Mouse (Mus musculus) midbrain, embryonic 11.5 days (tissue): ENCODE data around the gene 4931406P16Rik. TPM values are rescaled to one million over a fixed set of nuclear protein-coding genes. Genes with fewer than 3 reads are reported as not detected.
"Not testable (repeated sequence)": the region's sequence is repeated elsewhere in the genome, so short reads cannot be mapped to it uniquely, and the experiment has no call there.

ENCODE experiments used
- ATAC-seq: fragments of 200-750 bp; cut with Nextera tagmentation; 2 replicates; pipeline ENCODE4 v1.8.0; 2017; ENCODE audit warnings: moderate TSS enrichment, moderate library complexity; ENCODE audit not compliant: low FRiP score
- DNase-seq: peaks from one replicate; pipeline ENCODE4 v3.0.0; 2015; ENCODE audit warnings: low spot score; ENCODE audit errors: missing footprints
- H3K27ac ChIP-seq: fragments of 300-500 bp; sonication (generic); 2 replicates; pipeline ENCODE4 v1.5.1; 2014; ENCODE audit warnings: low read depth, low read length
- H3K27me3 ChIP-seq: fragments of 300-500 bp; sonication (generic); 2 replicates; pipeline ENCODE4 v1.6.1; 2014; ENCODE audit warnings: mild to moderate bottlenecking, low read length, moderate library complexity, mixed read lengths; ENCODE audit not compliant: control insufficient read depth, insufficient read depth
- H3K36me3 ChIP-seq: fragments of 300-500 bp; sonication (generic); 2 replicates; pipeline ENCODE4 v1.6.1; 2014; ENCODE audit warnings: mild to moderate bottlenecking, low read length, moderate library complexity, mixed read lengths; ENCODE audit not compliant: control insufficient read depth, insufficient read depth
- H3K4me1 ChIP-seq: fragments of 300-500 bp; sonication (generic); 2 replicates; pipeline ENCODE4 v1.6.1; 2014; ENCODE audit warnings: low read length; ENCODE audit not compliant: control insufficient read depth, insufficient read depth
- H3K4me2 ChIP-seq: fragments of 300-500 bp; sonication (generic); 2 replicates; pipeline ENCODE4 v1.6.1; 2014; ENCODE audit warnings: mild to moderate bottlenecking, moderate library complexity
- H3K4me3 ChIP-seq: fragments of 300-500 bp; sonication (generic); 2 replicates; pipeline ENCODE4 v1.5.1; 2014; ENCODE audit warnings: low read depth, low read length
- H3K9ac ChIP-seq: fragments of 300-500 bp; sonication (generic); 2 replicates; pipeline ENCODE4 v1.6.1; 2014; ENCODE audit warnings: low read length
- H3K9me3 ChIP-seq: fragments of 300-500 bp; sonication (generic); 2 replicates; pipeline ENCODE4 v1.6.1; 2016; ENCODE audit warnings: low read length; ENCODE audit not compliant: control insufficient read depth
- WGBS: fragments of 180-500 bp; shearing (Covaris S2); extraction: QIAGEN DNeasy Blood & Tissue Kit; methylation state at CpG from one replicate; pipeline ENCODE4 v1.1.7; 2014; 5-methylcytosine and 5-hydroxymethylcytosine counted together
- polyA plus RNA-seq: library from polyadenylated mRNA; unstranded; fragments of >200 nt; fragmentation: Nextera tagmentation; extraction: Ambion mirVana; gene quantifications from 2 replicates; pipeline ENCODE4 v1.2.1, GENCODE M21; 2014

4931406P16Rik gene
- polyA plus RNA-seq, 1 experiment from 2014 or later, result 27.4 TPM

GRCm38 (mm10) chr7:34216474-34216873 lies 96.9 kb downstream of the 4931406P16Rik start:
- Histone ChIP-seq H3K4me3 (no peak overlapping the region), H3K27me3 (no peaks in the 10 kb centered on the region), H3K36me3 (peaks cover 28% of the 10 kb centered on the region), H3K4me2 (no peak overlapping the region), H3K9me3 (no peaks in the 10 kb centered on the region), H3K9ac (no peak overlapping the region), H3K27ac (no peak overlapping the region), H3K4me1 (no peaks in the 10 kb centered on the region)
- no peak for ATAC-seq
- peak; percentile 56 for DNase-seq
- 91% methylated on average over 10 of the region's 10 CpGs for WGBS

GRCm38 (mm10) chr7:34215481-34215880 lies 97.9 kb downstream of the 4931406P16Rik start:
- Histone ChIP-seq H3K36me3 (peaks cover 30% of the 10 kb centered on the region), H3K4me1 (no peaks in the 10 kb centered on the region), H3K9ac (no peak overlapping the region), H3K27ac (no peak overlapping the region), H3K4me2 (no peak overlapping the region), H3K9me3 (no peaks in the 10 kb centered on the region), H3K4me3 (no peak overlapping the region), H3K27me3 (no peaks in the 10 kb centered on the region)
- DNase-seq, result no peak
- no peak for ATAC-seq
- WGBS, result 91% methylated on average over 9 of the region's 9 CpGs

GRCm38 (mm10) chr7:34214644-34215043 lies 98.7 kb downstream of the 4931406P16Rik start:
- Histone ChIP-seq H3K27me3 (no peaks in the 10 kb centered on the region), H3K4me1 (no peaks in the 10 kb centered on the region), H3K9ac (no peak overlapping the region), H3K4me2 (no peak overlapping the region), H3K27ac (no peak overlapping the region), H3K4me3 (no peak overlapping the region), H3K9me3 (no peaks in the 10 kb centered on the region), H3K36me3 (peaks cover 32% of the 10 kb centered on the region)
- ATAC-seq, result no peak
- peak; percentile 60 for DNase-seq
- 90% methylated on average over 8 of the region's 8 CpGs for WGBS

- Histone ChIP-seq H3K27ac (no peak overlapping the region), H3K27me3 (no peaks in the 10 kb centered on the region), H3K4me1 (no peaks in the 10 kb centered on the region), H3K9me3 (no peaks in the 10 kb centered on the region), H3K36me3 (peaks cover 42% of the 10 kb centered on the region), H3K4me3 (no peak overlapping the region), H3K4me2 (no peak overlapping the region), H3K9ac (no peak overlapping the region)
- 95% methylated on average over 7 of the region's 7 CpGs for WGBS
- no peak for ATAC-seq
- DNase-seq, result peak; percentile 14
Observed at GRCm38 (mm10) chr7:34213281-34213680, 100.1 kb downstream of the 4931406P16Rik start.

GRCm38 (mm10) chr7:34208027-34208745 lies 105.2 kb downstream of the 4931406P16Rik start:
- Histone ChIP-seq H3K36me3 (peaks cover 64% of the 10 kb centered on the region), H3K9me3 (no peaks in the 10 kb centered on the region)
- WGBS, result 93% methylated on average over 9 of the region's 9 CpGs

GRCm38 (mm10) chr7:34206331-34206730 lies 107.0 kb downstream of the 4931406P16Rik start:
- 91% methylated on average over 6 of the region's 6 CpGs for WGBS
- DNase-seq (peak; percentile 81), ATAC-seq (no peak)
- no peak overlapping the region for H3K27ac ChIP-seq
- no peak overlapping the region for H3K9ac ChIP-seq
- no peaks in the 10 kb centered on the region for H3K4me1 ChIP-seq
- no peaks in the 10 kb centered on the region for H3K27me3 ChIP-seq
- no peaks in the 10 kb centered on the region for H3K9me3 ChIP-seq
- H3K36me3 ChIP-seq, result peaks cover 64% of the 10 kb centered on the region
- H3K4me2 ChIP-seq, result no peak overlapping the region
- no peak overlapping the region for H3K4me3 ChIP-seq

More at GRCm38 (mm10) chr7:34208027-34208745, 105.2 kb downstream of the 4931406P16Rik start:
- H3K27ac ChIP-seq, result no peak overlapping the region
- no peaks in the 10 kb centered on the region for H3K27me3 ChIP-seq
- ATAC-seq (no peak), DNase-seq (peak; percentile 59)
- H3K9ac ChIP-seq, result no peak overlapping the region
- no peaks in the 10 kb centered on the region for H3K4me1 ChIP-seq
- H3K4me2 ChIP-seq, result no peak overlapping the region
- H3K4me3 ChIP-seq, result no peak overlapping the region

- H3K36me3 ChIP-seq, result peaks cover 38% of the 10 kb centered on the region
- H3K9me3 ChIP-seq, H3K9ac ChIP-seq, H3K4me3 ChIP-seq, ATAC-seq, H3K27ac ChIP-seq, H3K27me3 ChIP-seq, DNase-seq, H3K4me2 ChIP-seq, H3K4me1 ChIP-seq: not testable (repeated sequence)
- 87% methylated on average over 10 of the region's 10 CpGs for WGBS
Observed at GRCm38 (mm10) chr7:34202147-34202546, 111.2 kb downstream of the 4931406P16Rik start.

- H3K4me2 ChIP-seq, result no peak overlapping the region
- DNase-seq (no peak), ATAC-seq (no peak)
- no peak overlapping the region for H3K9ac ChIP-seq
- H3K36me3 ChIP-seq, result peaks cover 27% of the 10 kb centered on the region
- peaks cover under 1% of the 10 kb centered on the region; the same call in 1 of the 2 replicates for H3K4me1 ChIP-seq
- WGBS, result 94% methylated on average over 2 of the region's 2 CpGs
- no peak overlapping the region for H3K4me3 ChIP-seq
- no peak overlapping the region for H3K27ac ChIP-seq
- H3K9me3 ChIP-seq, result no peaks in the 10 kb centered on the region
- H3K27me3 ChIP-seq, result no peaks in the 10 kb centered on the region
Observed at GRCm38 (mm10) chr7:34200829-34201228, 112.5 kb downstream of the 4931406P16Rik start.

GRCm38 (mm10) chr7:34198346-34198745 lies 115.0 kb downstream of the 4931406P16Rik start:
- no peak overlapping the region for H3K27ac ChIP-seq
- no peaks in the 10 kb centered on the region for H3K27me3 ChIP-seq
- no peaks in the 10 kb centered on the region for H3K9me3 ChIP-seq
- no peak for DNase-seq
- peaks cover 14% of the 10 kb centered on the region for H3K36me3 ChIP-seq
- 49% methylated on average over 3 of the region's 3 CpGs for WGBS
- no peak overlapping the region for H3K4me2 ChIP-seq
- H3K9ac ChIP-seq, result no peak overlapping the region
- peaks cover 3% of the 10 kb centered on the region; the same call in 1 of the 2 replicates for H3K4me1 ChIP-seq
- ATAC-seq, result no peak
- H3K4me3 ChIP-seq, result no peak overlapping the region
